ENCODE assay signal across 24 mouse cellular contexts in genomic region chr5:36898415-36899109, GRCm38 (mm10). TPM values are rescaled to one million over a fixed set of nuclear protein-coding genes. Genes with fewer than 3 reads are reported as not detected.
DNase-seq lines count a peak whose midpoint lies in the region; ATAC-seq lines count a peak whose summit lies in the region.
"Had no signal": no experiment of that assay in that cellular context is flagged by ENCODE, and none has a peak within 500 bp of the region (broad histone marks: within the 10 kb centered on the region; RNA-seq: fewer than 3 reads in every experiment).

No protein-coding gene starts in this region.

- H3K4me2 ChIP-seq in hindbrain, embryonic 14.5 days (replicated peaks): no peak overlapping the region
- H3K4me2 ChIP-seq in hindbrain, embryonic 13.5 days: no peak overlapping the region
- H3K4me2 ChIP-seq in neural tube, embryonic 13.5 days: no peak overlapping the region
- H3K4me2 ChIP-seq: embryonic facial prominence, embryonic 15.5 days; heart, embryonic 11.5 days; limb, embryonic 15.5 days; lung, embryonic 14.5 days; midbrain, embryonic 12.5 days; stomach, embryonic 15.5 days had no signal

- H3K4me3 ChIP-seq in hindbrain, embryonic 14.5 days (replicated peaks; ENCODE audit: low read length): no peak overlapping the region
- H3K4me3 ChIP-seq in hindbrain, embryonic 13.5 days: no peak overlapping the region
- H3K4me3 ChIP-seq in neural tube, embryonic 13.5 days: no peak overlapping the region
- H3K4me3 ChIP-seq: embryonic facial prominence, embryonic 15.5 days; limb, embryonic 15.5 days; midbrain, embryonic 12.5 days; stomach, embryonic 15.5 days had no signal

- DNase-seq in cerebellum, postnatal 10 days: peak; percentile 77 to 82
- DNase-seq in cerebellum, adult 9-11 months: no peak
- no peak for DNase-seq in hindbrain, embryonic 14.5 days (ENCODE audit: low spot score)
- no peak for DNase-seq in neural tube, embryonic 10.5 days (ENCODE audit: extremely low spot score, low spot score)
- DNase-seq in spleen, postnatal 10 days (ENCODE audit: low spot score in 2 of 2): no peak
- DNase-seq in kidney, postnatal 14 days: no peak
- DNase-seq: adrenal gland, adult 8-10 months; gastrocnemius, postnatal 10 days; kidney, postnatal 36 days; left cerebral cortex, postnatal 4 days; lung, embryonic 14.5 days; thymus, postnatal 36 days had no signal

- no peak overlapping the region for H3K9ac ChIP-seq in hindbrain, embryonic 14.5 days
- no peak overlapping the region for H3K9ac ChIP-seq in hindbrain, embryonic 13.5 days
- 0 out of 2 replicates have a peak overlapping the region, but pooled peaks have one; percentile 22 for H3K9ac ChIP-seq in neural tube, embryonic 13.5 days
- H3K9ac ChIP-seq: embryonic facial prominence, embryonic 15.5 days; limb, embryonic 15.5 days; liver, embryonic 14.5 days; lung, embryonic 14.5 days; midbrain, embryonic 12.5 days; stomach, embryonic 15.5 days had no signal

- 71% methylated on average over 11 of the region's 11 CpGs for WGBS in hindbrain, embryonic 14.5 days
- 78% methylated on average over 11 of the region's 11 CpGs for WGBS in hindbrain, embryonic 13.5 days
- WGBS in neural tube, embryonic 13.5 days: 81% methylated on average over 11 of the region's 11 CpGs

- H3K4me1 ChIP-seq in hindbrain, embryonic 14.5 days (replicated peaks; ENCODE audit: control insufficient read depth, insufficient read depth, low read length): peaks cover 21% of the 10 kb centered on the region
- H3K4me1 ChIP-seq in hindbrain, embryonic 13.5 days (replicated peaks): peaks cover 47% of the 10 kb centered on the region
- H3K4me1 ChIP-seq in neural tube, embryonic 13.5 days (replicated peaks): peaks cover 56% of the 10 kb centered on the region
- H3K4me1 ChIP-seq: embryonic facial prominence, embryonic 15.5 days; limb, embryonic 15.5 days had no signal

- no peak for ATAC-seq in hindbrain, embryonic 14.5 days (ENCODE audit: low FRiP score)
- ATAC-seq in hindbrain, embryonic 13.5 days (ENCODE audit: low FRiP score): no peak
- no peak for ATAC-seq in neural tube, embryonic 13.5 days (ENCODE audit: low read depth)
- ATAC-seq: activated CD4-positive, CD25-positive, alpha-beta regulatory T cell, adult 4 months; intestine, postnatal 0 days had no signal

- no peaks in the 10 kb centered on the region for H3K36me3 ChIP-seq in hindbrain, embryonic 14.5 days (replicated peaks; ENCODE audit: control insufficient read depth, insufficient read depth)
- no peaks in the 10 kb centered on the region for H3K36me3 ChIP-seq in hindbrain, embryonic 13.5 days
- no peaks in the 10 kb centered on the region for H3K36me3 ChIP-seq in neural tube, embryonic 13.5 days
- H3K36me3 ChIP-seq: embryonic facial prominence, embryonic 15.5 days; limb, embryonic 15.5 days; midbrain, embryonic 12.5 days; stomach, embryonic 15.5 days had no signal

- 0 out of 2 replicates have a peak overlapping the region, but pooled peaks have one; percentile 17 for H3K27ac ChIP-seq in hindbrain, embryonic 14.5 days
- no peak overlapping the region for H3K27ac ChIP-seq in hindbrain, embryonic 13.5 days
- H3K27ac ChIP-seq in neural tube, embryonic 13.5 days (replicated peaks): no peak overlapping the region
- H3K27ac ChIP-seq: embryonic facial prominence, embryonic 15.5 days; limb, embryonic 15.5 days; liver, embryonic 14.5 days; midbrain, embryonic 12.5 days; stomach, embryonic 15.5 days had no signal

- no peaks in the 10 kb centered on the region for H3K27me3 ChIP-seq in hindbrain, embryonic 14.5 days (ENCODE audit: control insufficient read depth, insufficient read depth, low read length)
- H3K27me3 ChIP-seq in hindbrain, embryonic 13.5 days: peaks cover 4% of the 10 kb centered on the region
- H3K27me3 ChIP-seq in neural tube, embryonic 13.5 days: no peaks in the 10 kb centered on the region
- H3K27me3 ChIP-seq: stomach, embryonic 15.5 days had no signal

- no peaks in the 10 kb centered on the region for H3K9me3 ChIP-seq in hindbrain, embryonic 14.5 days (ENCODE audit: control insufficient read depth, low read length)
- H3K9me3 ChIP-seq in hindbrain, embryonic 13.5 days: no peaks in the 10 kb centered on the region
- H3K9me3 ChIP-seq in neural tube, embryonic 13.5 days: no peaks in the 10 kb centered on the region
- H3K9me3 ChIP-seq: embryonic facial prominence, embryonic 15.5 days; limb, embryonic 15.5 days; midbrain, embryonic 12.5 days; stomach, embryonic 15.5 days had no signal

RNA-seq across cellular contexts. Expression of gene Ppp2r2c, which starts 30.2 kb away (rescaled TPM):
- 63.6 and 78.4 TPM in 2 replicates for polyA plus RNA-seq in hindbrain, embryonic 14.5 days (2014; fragmentation: Nextera tagmentation; extraction: Ambion mirVana)
- polyA plus RNA-seq in hindbrain, embryonic 13.5 days (2015; fragmentation: Nextera tagmentation; extraction: Ambion mirVana): 24.6 and 26.7 TPM in 2 replicates
- 43.1 and 44.8 TPM in 2 replicates for polyA plus RNA-seq in neural tube, embryonic 13.5 days (2015; fragmentation: Nextera tagmentation; extraction: Ambion mirVana)
- polyA plus RNA-seq: activated CD4-positive, CD25-positive, alpha-beta regulatory T cell, adult 4 months; heart, postnatal 0 days; kidney, embryonic 14.5 days; liver, embryonic 14.5 days had no signal

Comparison
In these comparisons a context has a peak if more than half of its experiments do, and no peak if none do; other contexts are left out.
1. DNase-seq: peak in cerebellum, postnatal 10 days (2 of 2); none in cerebellum, adult 9-11 months (single experiment), hindbrain, embryonic 14.5 days (single experiment), neural tube, embryonic 10.5 days (single experiment), spleen, postnatal 10 days (0 of 2) and kidney, postnatal 14 days (single experiment).